Mouse (Mus musculus) stomach, postnatal 0 days (tissue): ENCODE results near the gene Frat2. TPM values are rescaled to one million over a fixed set of nuclear protein-coding genes. Genes with fewer than 3 reads are reported as not detected.
"Not testable (repeated sequence)": the region's sequence is repeated elsewhere in the genome, so short reads cannot be mapped to it uniquely, and the experiment has no call there.

ENCODE experiments used
- ATAC-seq: fragments of 200-750 bp; cut with Nextera tagmentation; 2 replicates; pipeline ENCODE4 v1.8.0; 2017; ENCODE audit not compliant: low FRiP score, low TSS enrichment
- DNase-seq: peaks from one replicate; pipeline ENCODE4 v3.0.0-alpha.2; 2016; ENCODE audit warnings: low spot score
- H3K27ac ChIP-seq: fragments of 300-500 bp; sonication (generic); replicated peaks from 2 replicates; pipeline ENCODE4 v1.5.1; 2014; ENCODE audit warnings: mild to moderate bottlenecking, control low read depth
- H3K27me3 ChIP-seq: fragments of 300-500 bp; sonication (generic); 2 replicates; pipeline ENCODE4 v1.6.1; 2014; ENCODE audit warnings: low read length; ENCODE audit not compliant: control insufficient read depth, insufficient read depth
- H3K36me3 ChIP-seq: fragments of 300-500 bp; sonication (generic); 2 replicates; pipeline ENCODE4 v1.6.1; 2014; ENCODE audit warnings: low read length, mixed read lengths; ENCODE audit not compliant: control insufficient read depth, insufficient read depth
- H3K4me1 ChIP-seq: fragments of 300-500 bp; sonication (generic); replicated peaks from 2 replicates; pipeline ENCODE4 v1.6.1; 2014; ENCODE audit warnings: antibody characterized with exemption; ENCODE audit not compliant: control insufficient read depth, insufficient read depth
- H3K4me2 ChIP-seq: fragments of 300-500 bp; sonication (generic); replicated peaks from 2 replicates; pipeline ENCODE4 v1.6.1; 2014; ENCODE audit warnings: low read depth, mild to moderate bottlenecking, control low read depth, moderate library complexity
- H3K4me3 ChIP-seq: fragments of 300-500 bp; sonication (generic); 2 replicates; pipeline ENCODE4 v1.5.1; 2014; ENCODE audit warnings: low read depth, low read length, control low read depth
- H3K9ac ChIP-seq: fragments of 300-500 bp; sonication (generic); 2 replicates; pipeline ENCODE4 v1.6.1; 2014; ENCODE audit warnings: mild to moderate bottlenecking, low read length, control low read depth, mixed read lengths
- H3K9me3 ChIP-seq: fragments of 300-500 bp; sonication (generic); 2 replicates; pipeline ENCODE4 v1.6.1; 2016; ENCODE audit warnings: low read length; ENCODE audit not compliant: control insufficient read depth
- CTCF ChIP-seq: IDR thresholded peaks from 2 replicates; pipeline ENCODE4 v1.5.1; 2016; ENCODE audit warnings: antibody characterized with exemption, low read depth, mild to moderate bottlenecking, moderate library complexity
- EP300 ChIP-seq: optimal IDR thresholded peaks from 2 replicates; pipeline ENCODE3; 2016; ENCODE audit warnings: antibody characterized with exemption
- WGBS: fragments of 180-500 bp; shearing (Covaris S2); extraction: QIAGEN DNeasy Blood & Tissue Kit; methylation state at CpG from one replicate; pipeline ENCODE4 v1.1.7; 2014; 5-methylcytosine and 5-hydroxymethylcytosine counted together
- polyA plus RNA-seq: library from polyadenylated mRNA; unstranded; fragments of >200 nt; fragmentation: Nextera tagmentation; extraction: Ambion mirVana; gene quantifications from 2 replicates; pipeline ENCODE4 v1.2.1, GENCODE M21; 2015

Gene Frat2
- polyA plus RNA-seq, 1 experiment from 2014 or later, result 3.5 TPM

- peaks cover 18% of the 10 kb centered on the region for H3K36me3 ChIP-seq
- no peak for ATAC-seq
- no peaks in the 10 kb centered on the region for H3K4me1 ChIP-seq
- no peak overlapping the region for H3K4me3 ChIP-seq
- no peak overlapping the region for H3K27ac ChIP-seq
- no peak overlapping the region for H3K4me2 ChIP-seq
- DNase-seq, result no peak
- H3K9me3 ChIP-seq, result no peaks in the 10 kb centered on the region
- 84% methylated on average over 9 of the region's 9 CpGs for WGBS
- no peaks in the 10 kb centered on the region for H3K27me3 ChIP-seq
- no peak overlapping the region for H3K9ac ChIP-seq
- TF ChIP-seq CTCF (no peak), EP300 (no peak)
Observed at GRCm38 (mm10) chr19:41883882-41884281, 36.0 kb upstream of the Frat2 start.

DNA sequence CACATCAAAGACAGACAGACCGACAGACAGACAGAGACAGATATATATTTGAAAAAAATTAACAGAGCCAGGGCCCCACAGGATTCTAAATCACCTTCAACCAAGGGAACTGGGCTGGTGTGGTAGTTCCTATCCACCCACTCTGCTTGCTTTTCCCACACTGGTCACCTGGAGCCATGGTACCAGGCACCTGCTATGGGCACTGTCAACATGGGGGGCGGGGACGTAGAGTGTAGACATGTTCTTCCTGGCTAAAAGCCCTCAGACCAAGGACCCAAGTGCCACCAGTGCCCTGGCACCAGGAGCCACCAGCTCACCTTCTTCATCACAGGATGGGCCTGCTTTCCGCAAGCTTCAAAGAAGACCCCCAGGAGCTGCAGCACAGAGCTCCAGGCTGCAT is 33.9 kb upstream of the Frat2 start:
- Histone ChIP-seq H3K4me1 (no peaks in the 10 kb centered on the region), H3K4me2 (no peak overlapping the region), H3K27ac (no peak overlapping the region), H3K27me3 (no peaks in the 10 kb centered on the region), H3K36me3 (peaks cover 15% of the 10 kb centered on the region), H3K9me3 (no peaks in the 10 kb centered on the region), H3K4me3 (no peak overlapping the region), H3K9ac (no peak overlapping the region)
- DNase-seq (peak; percentile 64), ATAC-seq (0 out of 2 replicates have a peak, but pooled peaks have one; percentile 68)
- TF ChIP-seq CTCF (no peak), EP300 (no peak)
- WGBS, result 89% methylated on average over 4 of the region's 4 CpGs

- 90% methylated on average over 14 of the region's 14 CpGs for WGBS
Observed at GRCm38 (mm10) chr19:41874356-41874755, 26.4 kb upstream of the Frat2 start.

GRCm38 (mm10) chr19:41872285-41872684 is 24.4 kb upstream of the Frat2 start:
- Histone ChIP-seq H3K4me2 (no peak overlapping the region), H3K36me3 (peaks cover 4% of the 10 kb centered on the region; the same call in 1 of the 2 replicates), H3K9ac (no peak overlapping the region), H3K27ac (no peak overlapping the region), H3K9me3 (no peaks in the 10 kb centered on the region), H3K4me1 (no peaks in the 10 kb centered on the region), H3K27me3 (no peaks in the 10 kb centered on the region), H3K4me3 (no peak overlapping the region)
- no peak for TF ChIP-seq EP300
- TF ChIP-seq CTCF, result no peak
- DNase-seq, result no peak
- 88% methylated on average over 2 of the region's 2 CpGs for WGBS
- no peak for ATAC-seq

More at GRCm38 (mm10) chr19:41874356-41874755, 26.4 kb upstream of the Frat2 start:
- peaks cover 6% of the 10 kb centered on the region; the same call in 1 of the 2 replicates for H3K36me3 ChIP-seq
- no peak for ATAC-seq
- no peaks in the 10 kb centered on the region for H3K9me3 ChIP-seq
- DNase-seq, result no peak
- no peak overlapping the region for H3K27ac ChIP-seq
- no peaks in the 10 kb centered on the region for H3K27me3 ChIP-seq
- no peaks in the 10 kb centered on the region for H3K4me1 ChIP-seq
- no peak overlapping the region for H3K4me3 ChIP-seq
- TF ChIP-seq EP300, result no peak
- TF ChIP-seq CTCF, result no peak
- H3K9ac ChIP-seq, result no peak overlapping the region
- H3K4me2 ChIP-seq, result no peak overlapping the region

DNA sequence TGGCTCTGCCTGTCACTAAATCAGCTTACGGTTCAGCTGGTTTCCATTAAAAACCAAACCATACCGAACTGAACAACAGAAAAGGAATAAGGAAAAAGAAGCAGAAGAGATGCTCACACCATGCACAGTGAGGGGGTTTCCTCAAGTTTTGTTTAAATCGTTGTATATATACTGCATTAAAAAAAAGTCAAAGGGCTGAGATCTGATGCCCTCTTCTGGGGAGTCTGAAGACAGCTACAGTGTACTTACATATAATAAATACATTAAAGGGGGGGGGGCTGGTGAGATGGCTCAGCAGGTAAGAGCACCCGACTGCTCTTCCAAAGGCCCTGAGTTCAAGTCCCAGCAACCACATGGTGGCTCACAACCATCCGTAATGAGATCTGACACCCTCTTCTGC is 22.0 kb upstream of the Frat2 start:
- peak; percentile 42 for TF ChIP-seq CTCF
- not testable (repeated sequence) for H3K27ac ChIP-seq, H3K4me2 ChIP-seq, ATAC-seq, H3K4me3 ChIP-seq, DNase-seq, H3K4me1 ChIP-seq, H3K9ac ChIP-seq, H3K9me3 ChIP-seq, H3K36me3 ChIP-seq, H3K27me3 ChIP-seq
- WGBS, result 73% methylated on average over 5 of the region's 5 CpGs

- ATAC-seq, result no peak
- H3K4me3 ChIP-seq, result no peak overlapping the region
- H3K4me1 ChIP-seq, result no peaks in the 10 kb centered on the region
- H3K9ac ChIP-seq, result no peak overlapping the region
- H3K4me2 ChIP-seq, result no peak overlapping the region
- no peak for DNase-seq
- H3K27me3 ChIP-seq, result no peaks in the 10 kb centered on the region
- TF ChIP-seq CTCF (no peak), EP300 (no peak)
- H3K9me3 ChIP-seq, result no peaks in the 10 kb centered on the region
- no peaks in the 10 kb centered on the region; the same call in 1 of the 2 replicates for H3K36me3 ChIP-seq
- 96% methylated on average over 5 of the region's 5 CpGs for WGBS
- H3K27ac ChIP-seq, result no peak overlapping the region
Observed at GRCm38 (mm10) chr19:41869296-41869695, 21.4 kb upstream of the Frat2 start.
